Mouse (Mus musculus) yolk sac, embryonic 10.5 days (tissue): ENCODE results near the gene Tmem147.
"Not testable (repeated sequence)": the region's sequence is repeated elsewhere in the genome, so short reads cannot be mapped to it uniquely, and the experiment has no call there.

Source experiments
- DNase-seq: peaks from one replicate; pipeline ENCODE4 v3.0.0-alpha.2; 2017; ENCODE audit warnings: low spot score

Gene Tmem147

DNA sequence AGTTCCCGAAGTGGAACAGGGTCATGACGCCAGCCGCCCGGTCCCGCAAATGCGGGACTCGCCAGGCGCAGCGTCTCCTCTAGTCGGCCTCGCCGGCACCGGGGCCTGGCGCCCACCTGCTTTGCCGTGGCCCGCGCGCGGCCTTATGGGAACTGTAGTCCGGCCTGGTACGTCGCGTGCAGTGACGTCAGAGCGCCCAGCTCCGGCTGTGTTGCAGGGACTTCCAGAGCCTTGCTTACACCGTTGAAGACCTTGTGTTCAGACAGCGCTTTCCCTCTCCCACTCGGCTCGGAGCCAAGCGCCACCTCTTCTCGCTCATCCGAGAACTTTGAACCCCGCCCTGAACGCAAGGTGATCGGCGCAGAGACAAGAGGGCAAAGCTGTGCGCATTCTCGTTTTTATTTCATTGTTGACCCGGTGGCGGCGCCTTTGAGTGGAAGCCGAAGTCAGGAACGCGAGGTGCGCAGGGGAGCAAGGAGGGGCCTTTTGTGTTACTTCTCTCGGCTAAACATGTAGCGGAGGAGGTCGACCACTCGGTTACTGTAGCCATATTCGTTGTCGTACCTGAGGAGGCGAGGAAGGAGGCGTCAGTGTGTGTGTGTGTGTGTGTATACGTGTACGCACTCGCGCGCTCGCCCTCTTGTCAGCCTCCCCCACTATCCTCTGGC, at the start of gene Tmem147:
TSS of gene Tmem147 (minus strand) at position 145 of the 668 bp plus-strand sequence.
- peak; percentile 95 for DNase-seq

DNA sequence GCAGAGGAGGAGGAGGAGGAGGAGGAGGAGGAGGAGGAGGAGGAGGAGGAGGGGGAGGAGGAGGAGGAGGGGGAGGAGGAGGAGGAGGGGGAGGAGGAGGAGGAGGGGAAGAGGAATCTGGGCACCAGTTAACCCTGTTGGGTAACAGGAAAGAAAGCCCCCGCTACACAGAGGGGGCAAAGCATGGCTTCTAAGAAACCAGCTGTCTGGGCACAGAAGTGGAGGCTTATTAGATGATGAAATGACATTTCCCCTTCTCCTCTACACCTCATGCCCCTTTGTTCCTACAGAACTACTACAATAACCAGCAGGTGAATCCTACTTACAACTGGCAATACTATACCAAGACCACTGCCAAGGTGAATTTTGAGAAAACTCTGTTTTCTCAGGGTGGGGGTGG, 48.6 kb upstream of the Tmem147 start:
- DNase-seq: no peak

DNA sequence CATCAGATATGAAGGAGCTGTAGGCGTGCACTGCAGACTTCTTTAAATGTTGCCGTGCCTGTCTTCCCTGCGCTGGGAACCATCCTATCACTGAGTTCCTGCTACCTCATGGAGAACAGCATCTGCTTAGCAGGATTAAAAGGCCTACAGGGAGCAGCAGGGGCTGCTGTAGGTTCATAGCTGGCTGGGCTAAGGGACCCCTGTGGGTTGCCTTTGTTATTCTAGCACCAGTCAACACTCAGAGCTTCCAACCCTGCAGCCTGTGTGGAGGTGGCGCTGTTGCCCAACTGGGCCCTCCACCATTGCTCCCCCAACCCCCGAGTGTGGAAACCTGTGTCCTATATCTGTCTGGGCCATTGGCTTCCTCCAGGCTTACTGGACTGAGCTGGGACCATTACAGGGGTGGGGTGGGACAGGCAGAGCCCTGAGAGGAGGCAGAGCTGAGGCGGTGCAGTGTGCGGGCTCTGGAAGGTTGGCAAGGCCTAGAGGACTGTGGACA, 47.8 kb upstream of the Tmem147 start:
- DNase-seq: no peak

DNA sequence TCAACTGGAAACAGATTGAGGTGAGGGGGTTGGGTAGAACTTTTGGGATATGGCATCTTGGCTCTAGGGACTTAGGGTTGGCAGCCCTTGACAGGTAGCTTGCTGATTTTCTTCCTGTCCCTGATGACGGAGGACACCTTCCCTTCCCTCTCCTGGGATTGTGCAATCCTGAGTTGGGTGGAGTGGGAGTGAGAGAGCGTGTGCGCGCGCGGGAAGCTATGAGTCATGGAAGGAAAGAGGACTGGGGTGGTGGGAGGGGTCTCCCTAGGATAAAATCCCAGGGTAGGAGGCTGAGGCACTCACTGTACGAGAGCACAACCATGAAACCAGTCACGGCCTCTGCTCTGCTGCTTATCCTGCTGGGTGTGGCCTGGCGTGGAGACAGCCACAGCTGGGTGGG, 46.8 kb upstream of the Tmem147 start:
- no peak for DNase-seq

DNA sequence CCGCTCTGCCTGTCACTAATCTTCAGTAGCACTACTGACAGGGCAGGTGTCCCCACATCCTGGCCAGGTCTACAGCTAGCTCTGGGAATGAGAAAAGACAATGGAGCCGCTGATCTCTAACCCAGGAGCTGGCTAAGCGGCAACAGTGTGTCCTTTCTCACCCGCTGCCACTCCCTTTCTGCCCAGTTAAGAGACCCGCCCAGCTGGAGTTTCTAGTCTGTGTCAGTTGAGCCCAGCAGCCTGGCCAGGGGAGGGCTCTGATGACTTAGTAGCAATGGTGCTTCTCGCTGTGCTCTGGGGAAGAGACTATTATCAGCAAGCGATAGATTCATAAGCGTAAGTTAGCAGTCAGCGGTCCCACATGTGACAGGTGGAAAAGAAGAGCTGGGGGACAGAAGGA, 39.9 kb upstream of the Tmem147 start:
- DNase-seq: no peak

DNA sequence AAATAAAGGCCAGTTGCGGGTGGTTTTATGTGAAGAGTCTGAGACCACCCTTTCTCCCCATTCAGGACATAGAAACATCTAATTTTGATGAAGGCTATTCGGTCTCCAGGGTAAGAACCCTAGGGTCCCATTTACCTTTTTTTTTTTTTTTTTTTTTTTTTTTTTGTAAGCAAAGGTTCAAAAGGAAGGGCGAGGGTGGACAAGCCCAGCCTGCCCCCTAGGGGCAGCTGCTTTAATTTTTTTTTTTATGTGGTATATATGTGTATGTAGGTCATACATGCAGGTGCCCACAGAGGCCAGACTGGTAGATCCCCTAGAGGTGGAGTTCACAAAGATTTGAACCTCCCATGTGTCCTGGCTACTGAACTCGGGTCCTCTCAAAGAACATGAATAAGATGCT, 37.1 kb upstream of the Tmem147 start:
- no peak for DNase-seq

DNA sequence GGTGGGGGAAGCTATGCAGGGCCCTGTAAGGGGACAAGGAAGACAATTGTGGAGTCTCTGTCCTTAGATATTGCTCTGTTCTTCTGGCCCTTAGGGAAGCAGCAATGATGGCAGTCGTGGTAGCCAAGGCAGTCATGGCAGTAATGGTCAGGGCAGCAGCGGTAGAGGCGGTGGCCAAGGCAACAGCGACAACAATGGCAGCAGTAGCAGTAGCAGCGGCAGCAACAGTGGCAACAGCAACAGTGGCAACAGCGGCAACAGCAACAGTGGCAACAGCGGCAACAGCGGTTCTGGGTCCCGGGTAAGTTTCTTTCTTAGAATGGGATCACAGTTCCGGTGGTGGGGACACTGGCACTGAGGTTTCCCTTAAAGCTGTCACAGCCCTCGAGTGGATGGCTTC, 35.8 kb upstream of the Tmem147 start:
- no peak for DNase-seq

DNA sequence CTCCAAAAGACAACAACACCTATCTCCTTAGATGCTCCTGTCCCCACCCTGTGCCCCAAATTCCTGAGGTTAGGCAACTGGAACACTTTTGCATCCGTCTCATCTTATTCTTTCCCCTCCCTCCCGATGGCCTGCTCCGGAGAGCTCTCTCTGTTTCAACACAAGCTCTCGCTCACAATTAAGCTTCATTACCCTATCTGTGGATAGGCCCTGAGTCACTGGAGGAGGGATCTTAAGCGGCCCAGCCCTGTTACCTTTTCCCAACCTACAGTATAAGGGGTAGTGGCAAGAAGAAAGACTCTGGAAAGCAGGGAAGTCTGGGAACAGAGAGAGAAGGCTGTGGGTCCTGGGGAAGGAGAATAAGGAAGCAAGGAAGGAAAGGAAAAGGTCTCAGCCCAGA, 34.1 kb upstream of the Tmem147 start, which contains the start of gene Dmkn:
TSS of gene Dmkn (plus strand) at position 301 of the 400 bp plus-strand sequence.
- no peak for DNase-seq

DNA sequence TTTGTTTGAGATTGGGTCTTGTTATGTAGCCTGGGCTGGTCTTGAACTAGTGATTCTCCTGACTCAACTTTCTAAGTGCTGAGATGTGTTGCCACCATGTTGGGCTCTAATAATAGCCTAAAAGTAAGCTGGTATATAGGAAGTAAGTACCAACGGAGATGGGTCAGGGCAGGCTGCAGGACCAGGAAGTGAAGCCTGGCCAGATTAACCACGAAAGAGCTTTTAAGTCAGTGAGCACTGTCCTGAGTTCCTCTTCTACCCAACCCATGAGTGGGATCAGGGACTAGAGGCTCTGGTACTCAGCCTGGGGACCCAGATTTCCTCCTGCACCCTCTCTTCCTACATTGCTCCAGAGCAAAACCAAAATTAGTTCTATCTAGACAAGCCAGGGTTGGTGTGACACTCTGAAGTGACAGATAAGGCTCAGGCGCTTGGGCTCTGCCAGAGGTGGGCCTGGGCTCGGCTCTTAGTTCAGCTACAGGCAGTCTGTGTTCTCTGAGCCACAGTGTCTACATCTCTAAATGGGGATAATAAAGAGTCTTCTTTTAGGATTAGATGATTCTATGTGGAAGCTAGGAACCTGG, 32.5 kb upstream of the Tmem147 start:
- no peak for DNase-seq

DNA sequence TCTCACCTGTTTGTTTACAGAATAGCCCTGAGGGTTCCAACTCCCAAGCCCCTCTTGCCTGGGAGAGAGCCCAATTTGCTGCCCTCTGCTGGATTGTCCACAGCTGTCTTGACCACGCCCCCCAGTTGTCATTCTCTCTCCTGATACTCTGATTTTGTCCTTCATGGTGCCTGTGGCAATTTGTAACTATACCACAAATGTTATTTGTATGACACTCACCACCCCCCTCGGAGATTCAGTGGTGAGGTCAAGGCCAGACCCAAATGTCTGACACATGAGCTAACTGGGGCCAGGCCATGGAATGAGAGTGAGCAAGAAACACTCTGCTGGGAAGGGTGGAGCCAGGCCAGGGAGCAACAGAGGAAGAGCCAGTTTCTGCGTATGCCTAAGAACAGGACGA, 29.5 kb upstream of the Tmem147 start:
- no peak for DNase-seq

DNA sequence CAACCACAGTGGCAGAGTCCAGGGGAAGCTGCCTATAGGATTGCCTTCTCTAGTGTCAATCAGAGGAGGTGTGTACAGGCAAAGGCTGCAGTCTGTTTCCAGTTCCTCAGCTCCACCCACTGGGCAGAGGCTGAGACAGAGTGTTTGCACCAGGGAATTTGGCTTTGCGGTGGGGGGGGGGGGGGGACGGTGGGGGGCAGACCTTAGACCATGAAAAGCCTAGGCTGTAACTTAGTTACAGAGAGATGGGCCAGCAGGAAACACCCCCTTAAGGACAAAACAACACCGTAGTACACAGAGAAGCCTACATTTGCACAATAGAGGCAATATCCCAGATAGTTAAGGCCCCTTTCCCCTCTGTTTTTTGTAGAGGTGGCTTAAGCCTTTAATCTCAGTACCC, 27.7 kb upstream of the Tmem147 start:
- DNase-seq: no peak

DNA sequence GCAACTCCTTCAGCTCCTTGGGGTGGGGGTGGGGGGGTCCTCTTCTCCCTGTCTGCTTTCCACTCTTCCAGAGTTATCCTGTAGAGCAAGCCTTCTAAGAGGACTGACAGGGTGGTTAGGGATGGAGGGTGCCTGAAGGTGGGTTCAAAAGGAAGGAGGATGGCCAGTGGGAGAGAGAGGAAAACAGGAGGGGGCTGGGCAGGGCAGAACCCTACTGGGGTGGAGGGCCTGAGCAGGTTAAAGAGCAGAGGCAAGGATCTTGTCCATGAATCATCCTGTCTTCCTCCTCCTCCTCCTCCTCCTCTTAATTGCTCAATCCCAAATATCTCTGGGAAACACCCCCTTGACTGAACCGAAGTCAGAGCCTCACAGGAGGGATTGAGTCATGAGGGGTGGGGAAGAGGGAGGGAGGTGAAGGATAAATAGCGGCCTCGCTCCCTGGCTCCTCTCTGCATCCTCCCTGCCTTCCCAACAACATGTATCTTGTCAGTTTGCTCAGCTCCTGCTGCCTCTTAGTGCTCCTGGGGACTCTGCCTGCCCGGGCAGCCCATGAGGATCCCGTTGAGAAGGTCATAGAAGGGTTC, 21.8 kb upstream of the Tmem147 start, which contains the start of gene Sbsn:
TSS of gene Sbsn (plus strand) at position 386 of the 584 bp plus-strand sequence.
- no peak for DNase-seq

DNA sequence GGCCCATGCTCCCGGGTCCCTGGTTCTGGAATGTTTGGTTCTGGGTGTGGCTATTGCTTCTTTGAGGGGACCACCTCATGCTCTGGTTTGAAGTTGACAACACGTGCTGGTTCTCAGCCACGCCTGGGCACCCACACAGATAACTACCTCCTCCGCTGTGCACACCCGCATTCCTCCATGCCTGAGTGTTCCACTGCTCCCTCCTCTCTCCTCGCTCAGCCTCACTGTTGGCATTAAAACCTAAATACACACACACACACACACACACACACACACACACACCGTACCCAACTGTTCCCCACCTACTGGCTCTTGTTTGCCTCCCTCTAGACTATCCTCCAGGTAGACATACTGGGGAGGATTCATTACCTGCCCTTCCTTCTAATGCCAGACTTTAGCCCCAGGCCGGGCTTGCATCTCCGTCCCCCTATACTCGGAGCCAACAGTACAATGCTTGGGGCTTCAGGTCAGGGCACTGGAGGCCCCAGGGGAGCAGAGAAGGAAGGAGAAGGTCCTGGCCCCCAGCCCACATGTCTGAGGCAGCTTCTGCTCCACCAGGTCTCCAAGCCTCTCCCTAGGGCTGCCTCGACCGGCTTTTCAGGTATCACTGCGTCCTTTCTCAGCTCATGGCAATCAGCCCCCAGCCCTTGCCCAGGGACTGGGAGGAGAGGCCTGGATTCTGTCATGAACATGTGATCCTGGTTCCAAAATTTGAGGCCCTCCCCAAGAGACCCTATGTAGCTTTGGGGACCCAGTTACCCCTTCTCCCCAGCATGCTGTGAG, 20.7 kb upstream of the Tmem147 start:
- no peak for DNase-seq

DNA sequence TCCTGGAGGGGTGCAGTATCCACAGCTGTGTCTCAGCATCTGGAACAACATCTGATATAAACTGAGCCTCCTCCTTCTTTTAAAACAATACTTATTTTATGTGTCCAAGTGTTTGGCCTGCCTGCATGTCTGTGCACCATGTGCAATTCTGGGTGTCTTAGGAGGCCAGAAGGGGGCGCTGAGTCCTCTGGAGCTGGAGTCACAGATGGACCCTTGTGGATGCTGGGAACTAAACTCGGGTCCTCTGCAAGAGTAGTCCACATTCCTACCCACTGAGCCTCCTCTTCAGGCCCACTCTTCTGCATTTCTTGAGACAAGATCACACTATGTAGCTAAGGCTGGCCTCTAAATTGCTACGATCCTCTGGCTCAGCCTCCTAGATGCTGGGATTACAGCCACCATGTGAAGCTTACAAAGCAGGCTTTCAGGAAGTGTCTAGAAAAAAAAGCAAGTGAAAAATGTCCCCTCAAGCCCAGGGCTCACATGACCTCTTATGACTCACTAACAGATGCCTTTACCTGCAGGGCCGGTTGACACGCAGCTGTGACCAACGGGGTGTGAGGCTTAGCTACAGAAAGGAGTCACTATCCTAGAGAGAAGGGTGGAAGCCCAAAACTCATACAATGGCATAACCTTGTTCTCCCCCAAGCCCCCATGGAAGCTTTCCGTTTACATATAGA, 18.3 kb upstream of the Tmem147 start:
- DNase-seq: no peak

DNA sequence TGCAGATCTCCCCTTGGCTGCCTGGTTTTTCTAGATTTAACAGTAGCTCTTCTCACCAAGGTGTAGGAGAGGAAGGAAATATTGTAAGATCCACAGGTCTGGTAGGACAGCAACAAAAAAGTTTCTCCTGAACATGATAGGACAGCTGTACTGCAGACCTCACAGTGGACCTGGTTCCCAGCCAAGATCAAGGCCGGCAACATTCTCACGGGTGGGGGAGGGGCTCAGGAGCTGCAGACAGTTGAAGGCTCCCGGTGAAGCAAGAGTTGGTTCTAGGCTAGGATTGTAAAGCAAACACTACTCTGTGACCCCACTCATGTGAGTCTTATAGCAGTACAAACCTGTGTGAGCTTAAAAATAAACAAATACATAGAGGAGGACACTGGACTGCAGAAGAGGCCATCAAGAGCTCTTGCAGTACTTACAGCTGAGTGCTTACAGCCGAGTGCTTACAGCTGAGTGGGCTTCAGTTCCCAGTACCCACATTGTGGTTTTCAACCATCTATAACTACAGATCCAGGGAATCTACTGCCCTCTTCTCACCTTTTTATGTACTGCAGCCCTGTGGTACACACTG, 14.8 kb upstream of the Tmem147 start:
- peak; percentile 25 for DNase-seq

DNA sequence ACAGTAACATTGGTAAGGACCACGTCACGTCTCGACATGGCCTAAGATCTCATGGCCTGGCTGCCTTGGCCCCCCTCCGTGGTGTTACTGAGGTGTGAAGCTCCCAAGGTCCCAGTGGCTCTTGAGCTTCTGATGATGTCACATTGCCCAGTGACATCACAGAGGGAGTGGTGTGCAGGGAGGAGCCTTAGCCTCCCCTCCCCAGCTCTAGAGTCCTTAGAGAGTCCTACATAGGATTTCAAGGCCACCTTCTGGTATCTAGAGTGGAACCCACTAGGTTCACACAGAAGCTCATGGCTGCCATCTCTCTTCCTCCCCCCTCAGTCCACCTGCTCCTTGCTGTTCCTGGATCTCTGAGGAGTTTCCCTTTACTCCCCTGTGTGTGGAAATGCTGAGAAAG, 14.3 kb upstream of the Tmem147 start, which contains the start of gene Gapdhs:
TSS of gene Gapdhs (minus strand) at position 65 of the 400 bp plus-strand sequence.
- not testable (repeated sequence) for DNase-seq

DNA sequence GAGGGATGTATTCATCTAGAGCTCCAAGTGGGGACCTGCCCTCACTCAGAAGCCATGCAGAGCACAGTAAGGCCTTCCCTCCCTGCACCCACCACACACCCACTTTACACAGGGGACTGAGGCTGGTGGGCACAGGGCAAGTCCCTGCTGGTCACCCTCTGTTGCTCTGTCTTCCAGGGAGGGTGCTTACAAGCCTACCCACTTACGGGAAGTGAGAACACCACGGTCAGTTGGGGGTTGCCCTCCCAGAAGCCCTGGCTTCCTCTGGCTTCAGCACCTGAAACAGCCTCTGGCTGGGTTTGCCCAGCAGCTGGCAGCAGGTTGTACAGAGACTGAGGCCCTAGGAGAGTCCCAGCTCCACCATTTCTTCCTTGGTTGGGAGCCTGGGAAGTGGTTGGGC, 13.2 kb upstream of the Tmem147 start:
- DNase-seq: not testable (repeated sequence)

DNA sequence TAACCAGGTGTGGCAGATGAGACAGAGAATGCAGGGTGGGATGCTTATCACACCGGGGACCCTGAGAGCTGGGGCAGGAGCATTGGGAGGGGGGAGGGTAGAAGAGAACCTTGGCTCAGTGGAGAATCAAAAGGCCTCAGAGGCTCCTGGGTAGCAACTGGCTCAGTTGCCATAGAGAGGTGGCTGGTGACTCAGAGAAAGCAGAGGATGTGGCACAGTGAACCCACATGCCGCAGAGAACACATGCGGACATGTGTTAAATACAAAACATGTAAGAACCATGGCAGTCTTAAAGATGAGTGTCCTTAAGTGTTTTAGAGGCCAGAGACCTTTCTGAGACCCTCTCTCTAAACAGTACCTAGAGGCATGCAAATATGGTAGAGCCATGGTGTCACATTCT, 6.9 kb upstream of the Tmem147 start:
- DNase-seq: no peak

DNA sequence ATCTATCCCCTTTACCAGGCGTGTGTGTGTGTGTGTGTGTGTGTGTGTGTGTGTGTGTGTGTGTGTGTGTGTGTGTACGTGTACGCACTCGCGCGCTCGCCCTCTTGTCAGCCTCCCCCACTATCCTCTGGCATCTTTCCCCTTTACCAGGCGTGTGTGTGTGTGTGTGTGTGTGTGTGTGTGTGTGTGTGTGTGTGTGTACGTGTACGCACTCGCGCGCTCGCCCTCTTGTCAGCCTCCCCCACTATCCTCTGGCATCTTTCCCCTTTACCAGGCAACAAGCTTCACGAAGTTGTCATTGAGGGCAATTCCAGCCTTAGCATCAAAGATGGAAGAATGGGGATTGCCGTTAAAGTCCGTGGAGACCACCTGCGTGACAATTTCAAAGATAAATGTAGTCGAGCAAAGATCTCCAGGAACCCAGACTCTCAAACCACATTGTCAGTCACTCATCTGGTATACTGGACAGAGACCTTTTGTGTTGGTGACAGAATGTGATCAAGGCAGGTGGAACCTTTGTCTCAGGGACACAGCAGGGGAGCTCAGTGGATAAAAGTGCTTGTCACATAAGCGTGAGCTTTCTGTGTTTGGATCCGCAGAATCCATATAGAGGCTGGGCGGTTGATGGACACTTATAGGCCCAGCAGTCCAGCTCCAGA, 853 bp upstream of the Tmem147 start:
- not testable (repeated sequence) for DNase-seq

DNA sequence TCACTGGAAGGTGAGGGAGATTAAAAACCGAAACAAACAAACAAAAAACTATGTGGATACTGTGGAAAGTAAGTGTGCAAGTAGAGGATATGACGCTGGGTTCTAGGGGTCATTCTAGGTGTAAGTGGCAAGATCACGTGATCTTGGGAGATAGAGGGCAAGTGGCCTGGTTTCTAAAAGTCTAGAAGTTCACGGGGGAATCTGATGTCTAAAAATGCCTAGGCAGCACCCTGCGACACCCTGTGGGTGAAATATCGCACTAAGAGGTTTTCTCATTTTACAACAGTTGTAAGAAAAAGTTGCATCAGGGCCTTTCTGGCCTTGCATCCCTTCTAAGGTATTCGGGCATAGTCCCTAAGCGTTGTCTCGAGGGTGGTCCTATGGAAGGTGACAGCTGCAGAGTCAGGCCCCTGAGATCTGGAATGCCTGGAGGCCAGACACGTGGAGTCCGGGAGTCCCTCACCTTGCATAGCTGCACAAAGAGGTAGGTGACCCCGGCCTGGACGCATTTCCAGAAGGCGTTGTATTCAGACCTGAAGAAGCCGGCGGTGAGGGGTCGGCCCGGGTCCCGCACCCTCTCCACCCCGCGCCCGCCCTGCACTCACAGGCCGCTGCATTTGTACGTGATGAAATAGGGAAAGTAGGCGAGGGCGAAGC, 473 bp downstream of the Tmem147 start:
- DNase-seq: peak; percentile 20
